Mouse (Mus musculus): ENCODE measurements around the gene Axl. TPM values are rescaled to one million over a fixed set of nuclear protein-coding genes. Genes with fewer than 3 reads are reported as not detected.

Axl gene
- polyA plus RNA-seq, 1 experiment from 2014 or later, result 32.5 TPM

- H3K9ac ChIP-seq (ENCODE audit: low read length), result peak overlapping the region; percentile 43
- H3K27ac ChIP-seq (replicated peaks; ENCODE audit: low read depth, low read length), result peak overlapping the region; percentile 42; the same call in 1 of the 2 replicates
- peaks cover 16% of the 10 kb centered on the region for H3K36me3 ChIP-seq (ENCODE audit: control insufficient read depth, insufficient read depth, low read length)
- H3K4me3 ChIP-seq (ENCODE audit: low read depth, low read length), result no peak overlapping the region
- H3K4me2 ChIP-seq (ENCODE audit: low read depth, severe bottlenecking), result peak overlapping the region; percentile 28; the same call in 1 of the 2 replicates
- H3K9me3 ChIP-seq (ENCODE audit: control insufficient read depth, low read length), result no peaks in the 10 kb centered on the region
- DNase-seq (ENCODE audit: low spot score), result no peak
- ATAC-seq (ENCODE audit: insufficient number of reproducible peaks, low FRiP score, low TSS enrichment, low read depth), result no peak
- peaks cover 40% of the 10 kb centered on the region for H3K4me1 ChIP-seq (ENCODE audit: control insufficient read depth, insufficient read depth, low read length)
- no peaks in the 10 kb centered on the region for H3K27me3 ChIP-seq (ENCODE audit: control insufficient read depth, insufficient read depth, low read length)
- WGBS, result 0% methylated on average over 6 of the region's 7 CpGs
Observed at GRCm38 (mm10) chr7:25710519-25711130, 77.9 kb downstream of the Axl start.

GRCm38 (mm10) chr7:25709961-25710360 is 78.5 kb downstream of the Axl start:
- H3K27ac ChIP-seq (replicated peaks; ENCODE audit: low read depth, low read length), result 0 out of 2 replicates have a peak overlapping the region, but pooled peaks have one; percentile 12
- H3K4me1 ChIP-seq (ENCODE audit: control insufficient read depth, insufficient read depth, low read length), result peaks cover 40% of the 10 kb centered on the region
- peaks cover 9% of the 10 kb centered on the region for H3K36me3 ChIP-seq (ENCODE audit: control insufficient read depth, insufficient read depth, low read length)
- DNase-seq (ENCODE audit: low spot score) (peak; percentile 37), ATAC-seq (ENCODE audit: insufficient number of reproducible peaks, low FRiP score, low TSS enrichment, low read depth) (no peak)
- H3K9me3 ChIP-seq (ENCODE audit: control insufficient read depth, low read length), result no peaks in the 10 kb centered on the region
- H3K4me3 ChIP-seq (ENCODE audit: low read depth, low read length), result no peak overlapping the region
- H3K4me2 ChIP-seq (ENCODE audit: low read depth, severe bottlenecking), result peak overlapping the region; percentile 28
- H3K9ac ChIP-seq (ENCODE audit: low read length), result peak overlapping the region; percentile 43
- H3K27me3 ChIP-seq (ENCODE audit: control insufficient read depth, insufficient read depth, low read length), result no peaks in the 10 kb centered on the region
- 19% methylated on average over 12 of the region's 12 CpGs for WGBS

- H3K36me3 ChIP-seq (ENCODE audit: control insufficient read depth, insufficient read depth, low read length), result no peaks in the 10 kb centered on the region; the same call in 1 of the 2 replicates
- peak overlapping the region; percentile 40; the same call in 1 of the 2 replicates for H3K9ac ChIP-seq (ENCODE audit: low read length)
- no peak for DNase-seq (ENCODE audit: low spot score)
- no peaks in the 10 kb centered on the region for H3K9me3 ChIP-seq (ENCODE audit: control insufficient read depth, low read length)
- H3K4me1 ChIP-seq (ENCODE audit: control insufficient read depth, insufficient read depth, low read length), result peaks cover 43% of the 10 kb centered on the region
- no peak overlapping the region for H3K4me3 ChIP-seq (ENCODE audit: low read depth, low read length)
- H3K27ac ChIP-seq (replicated peaks; ENCODE audit: low read depth, low read length), result no peak overlapping the region; the same call in 1 of the 2 replicates
- no peak for ATAC-seq (ENCODE audit: insufficient number of reproducible peaks, low FRiP score, low TSS enrichment, low read depth)
- WGBS, result 63% methylated on average over 15 of the region's 15 CpGs
- H3K27me3 ChIP-seq (ENCODE audit: control insufficient read depth, insufficient read depth, low read length), result no peaks in the 10 kb centered on the region
- H3K4me2 ChIP-seq (ENCODE audit: low read depth, severe bottlenecking), result no peak overlapping the region
Observed at GRCm38 (mm10) chr7:25707581-25708292, 80.8 kb downstream of the Axl start.

Small RNAs within 50 kb of the gene (microRNA-seq; reads per million reads assigned to microRNA genes)
- gene Gm24865, result not detected

Other genes starting within 250 kb of the Axl start
- 0.11 TPM in 1 of 2 replicates, not detected in the other for gene Ceacam2, start 248.8 kb downstream of the Axl start, polyA plus RNA-seq (2014; fragmentation: Nextera tagmentation; extraction: Ambion mirVana)
- not detected in 2 replicates for gene Erich4, start 172.8 kb downstream of the Axl start, polyA plus RNA-seq (2014; fragmentation: Nextera tagmentation; extraction: Ambion mirVana)
- 35.8 and 36.9 TPM in 2 replicates for gene Dmac2, start 169.3 kb downstream of the Axl start, polyA plus RNA-seq (2014; fragmentation: Nextera tagmentation; extraction: Ambion mirVana)
- gene B3gnt8, start 162.1 kb downstream of the Axl start, polyA plus RNA-seq (2014; fragmentation: Nextera tagmentation; extraction: Ambion mirVana), result 0.87 and 1.2 TPM in 2 replicates
- gene Bckdha, start 129.7 kb downstream of the Axl start, polyA plus RNA-seq (2014; fragmentation: Nextera tagmentation; extraction: Ambion mirVana), result 49.3 and 54.7 TPM in 2 replicates
- 70.0 and 73.8 TPM in 2 replicates for gene Exosc5, start 129.5 kb downstream of the Axl start, polyA plus RNA-seq (2014; fragmentation: Nextera tagmentation; extraction: Ambion mirVana)
- gene Tmem91, start 113.5 kb downstream of the Axl start, polyA plus RNA-seq (2014; fragmentation: Nextera tagmentation; extraction: Ambion mirVana), result 1.7 and 2.2 TPM in 2 replicates
- 30.7 and 31.7 TPM in 2 replicates for gene B9d2, start 107.9 kb downstream of the Axl start, polyA plus RNA-seq (2014; fragmentation: Nextera tagmentation; extraction: Ambion mirVana)
- gene Tgfb1, start 101.7 kb downstream of the Axl start, polyA plus RNA-seq (2014; fragmentation: Nextera tagmentation; extraction: Ambion mirVana), result 1.6 and 1.9 TPM in 2 replicates
- 33.1 and 35.3 TPM in 2 replicates for gene Ccdc97, start 69.6 kb downstream of the Axl start, polyA plus RNA-seq (2014; fragmentation: Nextera tagmentation; extraction: Ambion mirVana)
- 82.9 and 87.8 TPM in 2 replicates for gene Hnrnpul1, start 33.9 kb downstream of the Axl start, polyA plus RNA-seq (2014; fragmentation: Nextera tagmentation; extraction: Ambion mirVana)
- gene Cyp2s1, start 28.2 kb upstream of the Axl start, polyA plus RNA-seq (2014; fragmentation: Nextera tagmentation; extraction: Ambion mirVana), result 1.6 and 1.9 TPM in 2 replicates
- gene Cyp2b10, start 108.9 kb upstream of the Axl start, polyA plus RNA-seq (2014; fragmentation: Nextera tagmentation; extraction: Ambion mirVana), result not detected in 2 replicates